Comparison of ENCODE assay signal across 17 mouse cellular contexts in the genomic region with DNA sequence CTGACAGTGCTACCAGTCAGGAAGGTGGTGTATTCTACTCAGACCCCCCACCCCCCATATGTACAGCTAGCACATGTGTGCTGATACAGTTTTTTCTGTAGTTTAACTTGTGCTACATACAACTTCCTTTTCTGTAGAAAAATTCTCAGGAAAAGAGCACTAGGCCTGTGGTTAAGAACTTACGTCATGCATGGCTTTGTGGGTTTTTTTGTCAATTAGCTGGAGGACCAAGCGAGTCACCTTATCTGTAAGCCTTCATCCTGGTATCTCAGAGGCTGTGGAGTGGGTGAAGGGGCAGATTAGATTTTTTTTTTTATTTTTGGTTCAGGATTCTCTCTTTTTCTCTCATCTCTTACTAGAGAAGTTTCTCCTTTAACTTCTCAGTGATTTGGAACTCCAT. TPM values are rescaled to one million over a fixed set of nuclear protein-coding genes. Genes with fewer than 3 reads are reported as not detected.
DNase-seq lines count a peak whose midpoint lies in the region; ATAC-seq lines count a peak whose summit lies in the region.
"Had no signal": no experiment of that assay in that cellular context is flagged by ENCODE, and none has a peak within 500 bp of the region (broad histone marks: within the 10 kb centered on the region; RNA-seq: fewer than 3 reads in every experiment).

No protein-coding gene starts in this region.

- no peaks in the 10 kb centered on the region for H3K4me1 ChIP-seq in kidney, embryonic 16.5 days (ENCODE audit: insufficient read depth, low read length)
- no peaks in the 10 kb centered on the region for H3K4me1 ChIP-seq in hindbrain, embryonic 11.5 days (replicated peaks; ENCODE audit: control insufficient read depth, insufficient read depth, low read length)

- no peaks in the 10 kb centered on the region for H3K36me3 ChIP-seq in kidney, embryonic 16.5 days (ENCODE audit: insufficient read depth, low read length)
- no peaks in the 10 kb centered on the region for H3K36me3 ChIP-seq in hindbrain, embryonic 11.5 days (ENCODE audit: control insufficient read depth, insufficient read depth, low read length)
- H3K36me3 ChIP-seq: kidney, embryonic 15.5 days; limb, embryonic 13.5 days had no signal

- no peak overlapping the region for H3K4me2 ChIP-seq in kidney, embryonic 16.5 days (replicated peaks; ENCODE audit: low read depth, low read length)
- H3K4me2 ChIP-seq in hindbrain, embryonic 11.5 days (replicated peaks; ENCODE audit: low read depth, low read length), result no peak overlapping the region
- H3K4me2 ChIP-seq: heart, embryonic 11.5 days; kidney, embryonic 15.5 days; limb, embryonic 13.5 days; midbrain, embryonic 11.5 days had no signal

- H3K9ac ChIP-seq in kidney, embryonic 16.5 days (replicated peaks; ENCODE audit: low read length), result no peak overlapping the region
- H3K9ac ChIP-seq in hindbrain, embryonic 11.5 days (ENCODE audit: low read depth, low read length), result no peak overlapping the region
- H3K9ac ChIP-seq: kidney, embryonic 15.5 days; limb, embryonic 13.5 days had no signal

- peaks cover 13% of the 10 kb centered on the region; the same call in 1 of the 2 replicates for H3K27me3 ChIP-seq in kidney, embryonic 16.5 days (ENCODE audit: insufficient read depth, low read length)
- peaks cover 6% of the 10 kb centered on the region; the same call in 1 of the 2 replicates for H3K27me3 ChIP-seq in hindbrain, embryonic 11.5 days (ENCODE audit: control insufficient read depth, insufficient read depth, low read length)

- peak; percentile 46 for ATAC-seq in inflammation-experienced regulatory T-cells, adult 6 months
- peak; percentile 27; the same call in 1 of the 2 replicates for ATAC-seq in neutrophil, adult 5-6 weeks (ENCODE audit: extremely low read depth, insufficient number of reproducible peaks, low FRiP score, poor library complexity, severe bottlenecking)
- ATAC-seq in kidney, embryonic 16.5 days (ENCODE audit: low FRiP score, low TSS enrichment), result no peak
- ATAC-seq in hindbrain, embryonic 11.5 days (ENCODE audit: low FRiP score), result no peak
- ATAC-seq: forebrain, embryonic 14.5 days had no signal

- no peak overlapping the region for H3K4me3 ChIP-seq in kidney, embryonic 16.5 days (ENCODE audit: low read length)
- H3K4me3 ChIP-seq in hindbrain, embryonic 11.5 days (ENCODE audit: low read depth, low read length), result no peak overlapping the region
- H3K4me3 ChIP-seq: kidney, embryonic 15.5 days; limb, embryonic 13.5 days had no signal

- peak; percentile 63 for DNase-seq in CD4-positive helper T cell, adult 2 months (ENCODE audit: low read depth, low spot score)
- peak; percentile 70 for DNase-seq in MEL-GATA-1-ER (ENCODE audit: extremely low read depth, low read depth)
- no peak for DNase-seq in hindbrain, embryonic 11.5 days (ENCODE audit: low spot score)
- DNase-seq in kidney, adult 8-10 months, result no peak
- DNase-seq: cerebellum, adult 9-10 months; embryo, embryonic 11 days; gastrocnemius, postnatal 36 days; heart, postnatal 36 days; lung, postnatal 10 days had no signal

- H3K27ac ChIP-seq in kidney, embryonic 16.5 days (ENCODE audit: low read length), result no peak overlapping the region
- H3K27ac ChIP-seq in hindbrain, embryonic 11.5 days (ENCODE audit: low read depth, low read length), result no peak overlapping the region
- H3K27ac ChIP-seq: kidney, embryonic 15.5 days; limb, embryonic 13.5 days had no signal

- no peaks in the 10 kb centered on the region for H3K9me3 ChIP-seq in kidney, embryonic 16.5 days (ENCODE audit: low read length)
- H3K9me3 ChIP-seq in hindbrain, embryonic 11.5 days (ENCODE audit: control insufficient read depth, low read length), result no peaks in the 10 kb centered on the region
- H3K9me3 ChIP-seq: kidney, embryonic 15.5 days; limb, embryonic 13.5 days had no signal

- WGBS in kidney, embryonic 16.5 days, result 91% methylated on average over 2 of the region's 2 CpGs
- WGBS in hindbrain, embryonic 11.5 days, result 87% methylated on average over 2 of the region's 2 CpGs

RNA-seq across cellular contexts. Expression of gene Itgb3, which starts 6.3 kb away (rescaled TPM):
- polyA plus RNA-seq in inflammation-experienced regulatory T-cells, adult 6 months (2017; shearing (Covaris generic)), result 10 to 100 TPM in 2 of 3 experiments, 1 to 10 TPM in 1; 6.4 to 17.5 (median 11.8) TPM
- 27.5 and 29.2 TPM in 2 replicates for total RNA-seq in neutrophil, adult 5-6 weeks (2017)
- 2.2 and 3.1 TPM in 2 replicates for polyA plus RNA-seq in kidney, embryonic 16.5 days (2015; fragmentation: Nextera tagmentation; extraction: Ambion mirVana)
- polyA plus RNA-seq in hindbrain, embryonic 11.5 days (2014; fragmentation: Nextera tagmentation; extraction: Ambion mirVana), result 1.3 and 1.4 TPM in 2 replicates

Comparison
In these comparisons a context has a peak if more than half of its experiments do, and no peak if none do; other contexts are left out.
1. DNase-seq: peak in CD4-positive helper T cell, adult 2 months (single experiment) and MEL-GATA-1-ER (single experiment); none in hindbrain, embryonic 11.5 days (single experiment) and kidney, adult 8-10 months (0 of 2).
2. ATAC-seq: peak in inflammation-experienced regulatory T-cells, adult 6 months (single experiment) and neutrophil, adult 5-6 weeks (single experiment); none in kidney, embryonic 16.5 days (single experiment) and hindbrain, embryonic 11.5 days (single experiment).